Mouse (Mus musculus) brain, embryonic 14.5 days (tissue): ENCODE data around the gene Armcx4.

ENCODE experiments used
- CTCF ChIP-seq: fragments of 200-500 bp; IDR thresholded peaks from 2 replicates; pipeline ENCODE4 v1.5.1; 2012; ENCODE audit warnings: inconsistent platforms, mild to moderate bottlenecking, moderate library complexity, borderline replicate concordance; ENCODE audit not compliant: insufficient read depth, insufficient read length; ENCODE audit errors: extremely low read depth
- POLR2A ChIP-seq: fragments of 200-500 bp; IDR thresholded peaks from 2 replicates; pipeline ENCODE4 v1.6.1; 2012; ENCODE audit warnings: mild to moderate bottlenecking, inconsistent platforms, borderline replicate concordance; ENCODE audit not compliant: poor library complexity, insufficient read depth, insufficient read length, severe bottlenecking; ENCODE audit errors: extremely low read depth

- TF ChIP-seq CTCF: no peak
- TF ChIP-seq POLR2A: no peak
Measured at GRCm38 (mm10) chrX:134684936-134685335, 1.4 kb upstream of the Armcx4 start.
